Comparison of ENCODE assay signal across 28 mouse cellular contexts in genomic region chr8:35089519-35089918, GRCm38 (mm10).
DNase-seq lines count a peak whose midpoint lies in the region; ATAC-seq and TF ChIP-seq lines count a peak whose summit lies in the region.
"Had no signal": no experiment of that assay in that cellular context is flagged by ENCODE, and none has a peak within 500 bp of the region (broad histone marks: within the 10 kb centered on the region; RNA-seq: fewer than 3 reads in every experiment).

No protein-coding gene starts in this region.

- peaks cover 19% of the 10 kb centered on the region for H3K4me1 ChIP-seq in liver, adult 2 months (ENCODE audit: control insufficient read depth, insufficient read depth, low read length)
- no peaks in the 10 kb centered on the region for H3K4me1 ChIP-seq in liver, embryonic 12.5 days
- H3K4me1 ChIP-seq: embryonic facial prominence, embryonic 13.5 days; embryonic facial prominence, embryonic 15.5 days had no signal

- H3K27ac ChIP-seq in liver, adult 2 months (replicated peaks; ENCODE audit: insufficient read depth, low read depth, low read length) = no peak overlapping the region
- H3K27ac ChIP-seq in liver, embryonic 12.5 days = no peak overlapping the region
- H3K27ac ChIP-seq: embryonic facial prominence, embryonic 13.5 days; embryonic facial prominence, embryonic 15.5 days; forebrain, embryonic 10.5 days; forebrain, embryonic 12.5 days had no signal

- H3K4me2 ChIP-seq in liver, embryonic 12.5 days = no peak overlapping the region
- H3K4me2 ChIP-seq: embryonic facial prominence, embryonic 13.5 days; embryonic facial prominence, embryonic 15.5 days; forebrain, embryonic 12.5 days had no signal

- no peak for TF ChIP-seq POLR2A in liver, adult 2 months (IDR thresholded peaks at IDR 0.05; ENCODE audit: extremely low read depth, insufficient read depth, low read length)

- H3K36me3 ChIP-seq in liver, adult 2 months (ENCODE audit: control insufficient read depth, insufficient read depth, low read length) = no peaks in the 10 kb centered on the region
- no peaks in the 10 kb centered on the region for H3K36me3 ChIP-seq in liver, embryonic 12.5 days
- H3K36me3 ChIP-seq: embryonic facial prominence, embryonic 13.5 days; embryonic facial prominence, embryonic 15.5 days; forebrain, embryonic 10.5 days; forebrain, embryonic 12.5 days; G1E had no signal

- no peak for TF ChIP-seq CTCF in liver, adult 2 months (IDR thresholded peaks at IDR 0.05; ENCODE audit: low read depth, low read length)

- WGBS in liver, adult 2 months = 89% methylated on average over 8 of the region's 8 CpGs
- WGBS in liver, embryonic 12.5 days (ENCODE audit: insufficient replicate concordance) = 76% methylated on average over 8 of the region's 8 CpGs

- no peak for DNase-seq in frontal cortex, postnatal 10 days (ENCODE audit: low spot score in 2 of 2)
- peak; percentile 44 for DNase-seq in liver, adult 2 months (ENCODE audit: extremely low read depth, low read depth, low spot score)
- DNase-seq in brain, adult 2 months (ENCODE audit: low read depth, low spot score) = peak; percentile 41
- DNase-seq: adrenal gland, adult 8-10 months; adrenal gland, postnatal 14 days; adrenal gland, postnatal 36 days; B cell, adult 2 months; cerebellum, adult 11 months; cerebellum, adult 18-20 months; cerebellum, adult 8-10 months; cerebellum, adult 9-11 months; cerebellum, postnatal 14 days; cerebellum, postnatal 36 days; embryo, embryonic 11 days had no signal

- no peaks in the 10 kb centered on the region for H3K9me3 ChIP-seq in liver, embryonic 12.5 days (replicated peaks)
- H3K9me3 ChIP-seq: embryonic facial prominence, embryonic 13.5 days; embryonic facial prominence, embryonic 15.5 days; forebrain, embryonic 10.5 days; forebrain, embryonic 12.5 days had no signal

- peak; percentile 74 for ATAC-seq in frontal cortex, adult (ENCODE audit: low TSS enrichment)
- ATAC-seq in liver, embryonic 12.5 days = no peak
- ATAC-seq: activated CD4-positive, CD25-positive, alpha-beta regulatory T cell, adult 4 months; CD4-positive, CD25-positive, alpha-beta regulatory T cell, adult 4 months; forebrain, embryonic 14.5 days; forebrain, embryonic 16.5 days; Patski had no signal

- H3K9ac ChIP-seq in liver, adult 2 months (ENCODE audit: low read depth, low read length) = no peak overlapping the region
- no peak overlapping the region for H3K9ac ChIP-seq in liver, embryonic 12.5 days
- H3K9ac ChIP-seq: embryonic facial prominence, embryonic 13.5 days; embryonic facial prominence, embryonic 15.5 days; forebrain, embryonic 12.5 days had no signal

- no peaks in the 10 kb centered on the region for H3K27me3 ChIP-seq in liver, adult 2 months (ENCODE audit: control insufficient read depth, insufficient read depth, low read length)
- H3K27me3 ChIP-seq in liver, embryonic 12.5 days (replicated peaks) = no peaks in the 10 kb centered on the region
- H3K27me3 ChIP-seq: CH12.LX; embryonic facial prominence, embryonic 13.5 days; embryonic facial prominence, embryonic 15.5 days; forebrain, embryonic 12.5 days; Patski had no signal

- no peaks in the 10 kb centered on the region for H3K79me2 ChIP-seq in liver, adult 2 months (ENCODE audit: control insufficient read depth, insufficient read depth, low read length)

- no peak overlapping the region for H3K4me3 ChIP-seq in liver, adult 2 months (ENCODE audit: insufficient read depth, low read depth, low read length)
- no peak overlapping the region for H3K4me3 ChIP-seq in liver, embryonic 12.5 days
- H3K4me3 ChIP-seq: embryonic facial prominence, embryonic 13.5 days; embryonic facial prominence, embryonic 15.5 days; erythroblast, embryonic 14.5 days; forebrain, embryonic 10.5 days; forebrain, embryonic 12.5 days had no signal

Comparison
In these comparisons a context has a peak if more than half of its experiments do, and no peak if none do; other contexts are left out.
1. DNase-seq: peak in liver, adult 2 months (single experiment) and brain, adult 2 months (single experiment); none in frontal cortex, postnatal 10 days (0 of 2).